Mouse (Mus musculus): ENCODE data around the gene Il1a. TPM values are rescaled to one million over a fixed set of nuclear protein-coding genes. Genes with fewer than 3 reads are reported as not detected.

The Il1a gene
- total and polyA plus RNA-seq, 2 experiments from 2014 or later: 0.23 TPM; not detected in 1

DNA sequence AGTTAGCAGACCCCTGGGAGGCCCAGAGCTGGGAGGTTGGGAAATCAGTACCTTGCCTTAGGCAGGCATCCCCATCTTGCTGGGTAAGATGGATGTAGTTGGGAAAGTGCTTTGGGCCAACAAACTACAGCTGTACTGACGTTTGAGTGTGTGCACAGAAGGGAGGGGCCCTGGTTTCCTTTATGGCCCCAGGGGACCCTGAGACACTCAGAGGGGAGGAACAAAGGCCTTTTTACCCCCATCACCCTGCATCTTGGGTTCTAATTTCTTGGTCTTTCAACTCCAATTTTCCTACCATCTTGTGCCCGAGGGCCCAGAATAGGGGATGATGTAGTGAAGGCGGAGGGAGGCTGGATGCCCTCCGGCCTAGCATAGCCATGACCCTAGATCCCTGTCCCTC, 53.8 kb downstream of the Il1a start:
- Histone ChIP-seq H3K4me1 (ENCODE audit: insufficient read depth, low read length) (no peaks in the 10 kb centered on the region), H3K4me2 (ENCODE audit: low read depth, low read length) (no peak overlapping the region), H3K9me3 (ENCODE audit: low read length) (no peaks in the 10 kb centered on the region), H3K27me3 (ENCODE audit: insufficient read depth, low read length) (no peaks in the 10 kb centered on the region), H3K27ac (no peak overlapping the region), H3K9ac (replicated peaks; ENCODE audit: low read length) (no peak overlapping the region), H3K4me3 (ENCODE audit: low read length) (no peak overlapping the region), H3K36me3 (ENCODE audit: insufficient read depth, low read length) (no peaks in the 10 kb centered on the region)
- ATAC-seq (no peak), DNase-seq (ENCODE audit: low spot score) (no peak)
- WGBS: 66% methylated on average over 4 of the region's 4 CpGs
- TF ChIP-seq CTCF (IDR thresholded peaks at IDR 0.05; ENCODE audit: low read depth): no peak

DNA sequence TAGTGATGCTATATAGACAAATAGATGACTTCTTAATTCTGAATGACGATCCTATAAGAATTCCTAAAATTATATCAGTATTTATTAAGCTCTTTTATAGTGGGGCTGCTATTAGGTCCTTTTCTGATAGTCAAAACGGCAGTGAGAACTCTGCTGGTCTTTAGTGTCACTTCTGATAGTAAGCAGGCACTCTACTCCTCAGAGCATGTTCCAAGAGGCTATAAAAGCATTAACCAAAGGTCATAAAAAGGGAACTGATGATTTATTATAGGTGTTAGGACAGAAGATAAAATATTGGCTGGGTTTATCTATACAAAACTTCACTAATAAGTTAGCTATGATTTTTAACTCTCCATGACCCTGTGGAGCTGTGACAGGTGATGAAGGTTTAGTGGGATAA, 55.7 kb downstream of the Il1a start:
- no peak overlapping the region for H3K9ac ChIP-seq (replicated peaks; ENCODE audit: low read length)
- no peak for TF ChIP-seq CTCF (IDR thresholded peaks at IDR 0.05; ENCODE audit: low read depth)
- no peaks in the 10 kb centered on the region for H3K9me3 ChIP-seq (ENCODE audit: low read length)
- no peak for ATAC-seq
- H3K27me3 ChIP-seq (ENCODE audit: insufficient read depth, low read length): no peaks in the 10 kb centered on the region
- DNase-seq (ENCODE audit: low spot score): no peak
- no peak overlapping the region for H3K4me2 ChIP-seq (ENCODE audit: low read depth, low read length)
- H3K4me3 ChIP-seq (ENCODE audit: low read length): no peak overlapping the region
- WGBS: 81% methylated on average over 2 of the region's 2 CpGs
- no peaks in the 10 kb centered on the region for H3K36me3 ChIP-seq (ENCODE audit: insufficient read depth, low read length)
- H3K4me1 ChIP-seq (ENCODE audit: insufficient read depth, low read length): no peaks in the 10 kb centered on the region
- H3K27ac ChIP-seq: no peak overlapping the region

DNA sequence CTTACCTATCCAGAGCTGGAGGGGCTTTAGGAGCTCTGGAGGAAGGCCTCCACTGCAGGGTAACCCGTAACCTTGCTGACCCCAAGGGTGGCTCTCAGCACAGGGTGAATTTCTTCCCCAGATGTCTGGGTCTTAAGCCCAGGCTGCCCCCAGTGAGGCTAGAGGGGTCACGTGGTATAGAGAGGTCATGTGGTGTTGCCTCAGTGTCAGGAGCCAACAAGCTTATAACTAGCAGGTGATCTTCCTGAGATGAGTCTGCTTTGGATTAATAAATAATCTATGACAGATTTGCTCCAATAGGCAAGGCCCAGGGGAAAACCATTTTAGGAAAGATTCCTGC, 56.2 kb downstream of the Il1a start:
- DNase-seq (ENCODE audit: low spot score): no peak

GRCm38 (mm10) chr2:129252836-129253630, 56.7 kb downstream of the Il1a start:
- WGBS: 90% methylated on average over 19 of the region's 19 CpGs
- Histone ChIP-seq H3K4me2 (ENCODE audit: low read depth, low read length) (no peak overlapping the region), H3K27me3 (ENCODE audit: insufficient read depth, low read length) (no peaks in the 10 kb centered on the region), H3K36me3 (ENCODE audit: insufficient read depth, low read length) (no peaks in the 10 kb centered on the region), H3K9ac (replicated peaks; ENCODE audit: low read length) (no peak overlapping the region), H3K4me3 (ENCODE audit: low read length) (no peak overlapping the region), H3K4me1 (ENCODE audit: insufficient read depth, low read length) (no peaks in the 10 kb centered on the region), H3K27ac (no peak overlapping the region), H3K9me3 (ENCODE audit: low read length) (no peaks in the 10 kb centered on the region)
- DNase-seq (ENCODE audit: low spot score) (no peak), ATAC-seq (no peak)
- no peak for TF ChIP-seq CTCF (IDR thresholded peaks at IDR 0.05; ENCODE audit: low read depth)

More for the DNA sequence above, 56.2 kb downstream of the Il1a start:
- no peak for ATAC-seq
- TF ChIP-seq CTCF (IDR thresholded peaks at IDR 0.05; ENCODE audit: low read depth): no peak
- Histone ChIP-seq H3K27me3 (ENCODE audit: insufficient read depth, low read length) (no peaks in the 10 kb centered on the region), H3K27ac (no peak overlapping the region), H3K4me2 (ENCODE audit: low read depth, low read length) (no peak overlapping the region), H3K4me1 (ENCODE audit: insufficient read depth, low read length) (no peaks in the 10 kb centered on the region), H3K36me3 (ENCODE audit: insufficient read depth, low read length) (no peaks in the 10 kb centered on the region), H3K9me3 (ENCODE audit: low read length) (no peaks in the 10 kb centered on the region), H3K9ac (replicated peaks; ENCODE audit: low read length) (no peak overlapping the region), H3K4me3 (ENCODE audit: low read length) (no peak overlapping the region)
- 82% methylated on average over 2 of the region's 2 CpGs for WGBS

Other genes starting within 250 kb of the Il1a start
- gene Ttl, start 244.0 kb downstream of the Il1a start, total RNA-seq (2014; rRNA removed): 57.7 and 60.9 TPM in 2 replicates
- gene Ttl, start 244.0 kb downstream of the Il1a start, polyA plus RNA-seq (2015; fragmentation: Nextera tagmentation; extraction: Ambion mirVana): 34.1 and 35.9 TPM in 2 replicates
- gene Polr1b, start 209.0 kb downstream of the Il1a start, total RNA-seq (2014; rRNA removed): 20.9 and 21.8 TPM in 2 replicates
- 10.5 and 11.3 TPM in 2 replicates for gene Polr1b, start 209.0 kb downstream of the Il1a start, polyA plus RNA-seq (2015; fragmentation: Nextera tagmentation; extraction: Ambion mirVana)
- gene Chchd5, start 180.3 kb downstream of the Il1a start, total RNA-seq (2014; rRNA removed): 20.3 and 27.5 TPM in 2 replicates
- 19.1 and 19.8 TPM in 2 replicates for gene Chchd5, start 180.3 kb downstream of the Il1a start, polyA plus RNA-seq (2015; fragmentation: Nextera tagmentation; extraction: Ambion mirVana)
- 63.0 and 63.5 TPM in 2 replicates for gene Slc20a1, start 111.2 kb downstream of the Il1a start, total RNA-seq (2014; rRNA removed)
- gene Slc20a1, start 111.2 kb downstream of the Il1a start, polyA plus RNA-seq (2015; fragmentation: Nextera tagmentation; extraction: Ambion mirVana): 40.6 and 41.6 TPM in 2 replicates
- 9.2 and 9.7 TPM in 2 replicates for gene Ckap2l, start 12.8 kb downstream of the Il1a start, total RNA-seq (2014; rRNA removed)
- 8.9 and 12.0 TPM in 2 replicates for gene Ckap2l, start 12.8 kb downstream of the Il1a start, polyA plus RNA-seq (2015; fragmentation: Nextera tagmentation; extraction: Ambion mirVana)
- 0.21 and 1.2 TPM in 2 replicates for gene Il1b, start 61.2 kb upstream of the Il1a start, total RNA-seq (2014; rRNA removed)
- gene Il1b, start 61.2 kb upstream of the Il1a start, polyA plus RNA-seq (2015; fragmentation: Nextera tagmentation; extraction: Ambion mirVana): 0.13 TPM in 1 of 2 replicates, not detected in the other
- gene F830045P16Rik, start 226.6 kb upstream of the Il1a start, total RNA-seq (2014; rRNA removed): not detected in 2 replicates
- not detected in 2 replicates for gene F830045P16Rik, start 226.6 kb upstream of the Il1a start, polyA plus RNA-seq (2015; fragmentation: Nextera tagmentation; extraction: Ambion mirVana)

Data from hindbrain, postnatal 0 days (tissue).